In the genomic region with DNA sequence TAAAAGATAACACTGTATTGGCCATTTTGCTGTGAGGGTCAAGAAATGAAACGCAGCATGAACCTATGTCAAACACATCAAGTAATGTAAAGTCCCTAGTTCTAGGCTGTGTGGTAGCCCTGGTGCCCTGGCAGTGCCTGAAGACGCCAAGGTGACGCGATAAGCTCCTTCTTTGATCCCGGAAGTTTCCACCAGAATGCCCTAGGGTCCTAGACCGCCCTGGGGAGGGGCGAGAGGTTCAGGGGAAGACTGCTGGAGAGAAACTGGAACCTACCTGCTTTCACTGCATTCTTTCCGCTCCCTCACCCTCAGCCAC, we compare ENCODE assay signal across 8 mouse cellular contexts.
DNase-seq lines count a peak whose midpoint lies in the region; ATAC-seq and TF ChIP-seq lines count a peak whose summit lies in the region.

No protein-coding gene starts in this region.

- H3K4me3 ChIP-seq in G1E (ENCODE audit: low read depth, low read length) (peak overlapping the region; percentile 16; the same call in 1 of the 2 replicates), macrophage (ENCODE audit: inconsistent target) (peak overlapping the region; percentile 89)
- peak overlapping the region; percentile 80 for H3K4me3 ChIP-seq in heart, embryonic 16.5 days (ENCODE audit: low read length)

- peak; percentile 24 for DNase-seq in kidney, adult 11 months
- DNase-seq in kidney, adult 18-20 months = no peak
- no peak for DNase-seq in G1E (ENCODE audit: low spot score)
- DNase-seq in adrenal gland, adult 2 months = no peak
- no peak for DNase-seq in adrenal gland, adult 18-20 months (ENCODE audit: low spot score in 2 of 2)
- DNase-seq in frontal cortex, postnatal 14 days (ENCODE audit: low spot score in 2 of 2) = no peak

- H3K9ac ChIP-seq in heart, embryonic 16.5 days (ENCODE audit: low read length) = peak overlapping the region; percentile 87

- no peaks in the 10 kb centered on the region for H3K36me3 ChIP-seq in G1E (replicated peaks)
- no peaks in the 10 kb centered on the region for H3K36me3 ChIP-seq in heart, embryonic 16.5 days (ENCODE audit: control insufficient read depth, insufficient read depth)
- no peaks in the 10 kb centered on the region for H3K36me3 ChIP-seq in macrophage (ENCODE audit: inconsistent target)

- H3K9me3 ChIP-seq in G1E (replicated peaks) = peaks cover 22% of the 10 kb centered on the region
- no peaks in the 10 kb centered on the region for H3K9me3 ChIP-seq in heart, embryonic 16.5 days (replicated peaks; ENCODE audit: control insufficient read depth, low read length)

- under 1% methylated on average over 8 of the region's 8 CpGs for WGBS in heart, embryonic 16.5 days
- 2% methylated on average over 8 of the region's 8 CpGs for WGBS in macrophage (ENCODE audit: missing documents)

- peak overlapping the region; percentile 87 for H3K27ac ChIP-seq in heart, embryonic 16.5 days (ENCODE audit: low read length)
- H3K27ac ChIP-seq in macrophage = peak overlapping the region; percentile 87

- no peaks in the 10 kb centered on the region for H3K27me3 ChIP-seq in G1E (ENCODE audit: insufficient read depth, low read length)
- H3K27me3 ChIP-seq in heart, embryonic 16.5 days (ENCODE audit: control insufficient read depth, insufficient read depth, low read length) = no peaks in the 10 kb centered on the region

- no peak for TF ChIP-seq CTCF in G1E (IDR thresholded peaks at IDR 0.05; ENCODE audit: low read depth, low read length)

- peaks cover 64% of the 10 kb centered on the region for H3K79me2 ChIP-seq in macrophage (ENCODE audit: inconsistent target)

- ATAC-seq in G1E (ENCODE audit: extremely low read depth, insufficient number of reproducible peaks, low FRiP score, poor library complexity, severe bottlenecking) = no peak
- peak; percentile 8; the same call in 1 of the 2 replicates for ATAC-seq in heart, embryonic 16.5 days (replicated peaks; ENCODE audit: extremely low read depth, insufficient read depth, low FRiP score)

- peak overlapping the region; percentile 92 for H3K4me2 ChIP-seq in heart, embryonic 16.5 days (ENCODE audit: low read depth, low read length)

- H3K4me1 ChIP-seq in G1E (ENCODE audit: insufficient read depth, low read depth, low read length) = no peaks in the 10 kb centered on the region
- H3K4me1 ChIP-seq in heart, embryonic 16.5 days (ENCODE audit: control insufficient read depth, insufficient read depth, low read length) = peaks cover 10% of the 10 kb centered on the region

Comparison
In these comparisons a context has a peak if more than half of its experiments do, and no peak if none do; other contexts are left out.
1. H3K4me3 ChIP-seq: peak in every context shown above with its lines; median percentile 89 in macrophage; 80 in heart, embryonic 16.5 days; 16 in G1E.